Mouse (Mus musculus): ENCODE data around the gene Sgms2. TPM values are rescaled to one million over a fixed set of nuclear protein-coding genes. Genes with fewer than 3 reads are reported as not detected.
"Not testable (repeated sequence)": the region's sequence is repeated elsewhere in the genome, so short reads cannot be mapped to it uniquely, and the experiment has no call there.

The Sgms2 gene
- total RNA-seq, 2 experiments from 2014 or later: 1.4 to 5.1 TPM

GRCm38 (mm10) chr3:131367452-131367851 lies 123.8 kb downstream of the Sgms2 start:
- intact Hi-C loops (cut with DNase I): no loop called here

GRCm38 (mm10) chr3:131364632-131365446 lies 126.4 kb downstream of the Sgms2 start:
- intact Hi-C loops (cut with DNase I): no loop called here
- DNase-seq (ENCODE audit: extremely low spot score in 1 of 2, low spot score in 2 of 2): peak in 1 of 2 experiments; percentile 31

More at GRCm38 (mm10) chr3:131367452-131367851, 123.8 kb downstream of the Sgms2 start:
- DNase-seq (ENCODE audit: extremely low spot score in 1 of 2, low spot score in 2 of 2): no peak

GRCm38 (mm10) chr3:131364194-131364593 lies 127.0 kb downstream of the Sgms2 start:
- intact Hi-C loops (cut with DNase I): no loop called here
- DNase-seq (ENCODE audit: extremely low spot score in 1 of 2, low spot score in 2 of 2): no peak

GRCm38 (mm10) chr3:131363602-131364001 lies 127.6 kb downstream of the Sgms2 start:
- intact Hi-C loops (cut with DNase I): no loop called here
- DNase-seq (ENCODE audit: extremely low spot score in 1 of 2, low spot score in 2 of 2): peak in 1 of 2 experiments; percentile 32

- DNase-seq (ENCODE audit: extremely low spot score in 1 of 2, low spot score in 2 of 2): no peak
- intact Hi-C loops (cut with DNase I): no loop called here
These were observed 129.3 kb downstream of the Sgms2 start for GRCm38 (mm10) chr3:131361960-131362359.

- intact Hi-C loops (cut with DNase I): no loop called here
- DNase-seq (ENCODE audit: extremely low spot score in 1 of 2, low spot score in 2 of 2): no peak
These were observed 132.2 kb downstream of the Sgms2 start for GRCm38 (mm10) chr3:131359011-131359410.

- no peak for DNase-seq (ENCODE audit: extremely low spot score in 1 of 2, low spot score in 2 of 2)
- intact Hi-C loops (cut with DNase I): no loop called here
These were observed 133.0 kb downstream of the Sgms2 start for GRCm38 (mm10) chr3:131358205-131358604.

GRCm38 (mm10) chr3:131357643-131358042 lies 133.6 kb downstream of the Sgms2 start:
- intact Hi-C loops (cut with DNase I): no loop called here
- DNase-seq (ENCODE audit: extremely low spot score in 1 of 2, low spot score in 2 of 2): no peak

GRCm38 (mm10) chr3:131356026-131356425 lies 135.2 kb downstream of the Sgms2 start:
- intact Hi-C loops (cut with DNase I): no loop called here
- DNase-seq (ENCODE audit: extremely low spot score in 1 of 2, low spot score in 2 of 2): no peak

GRCm38 (mm10) chr3:131350539-131350938 lies 140.7 kb downstream of the Sgms2 start:
- intact Hi-C loops (cut with DNase I): no loop called here
- no peak for DNase-seq (ENCODE audit: extremely low spot score in 1 of 2, low spot score in 2 of 2)

- intact Hi-C loops (cut with DNase I): no loop called here
- DNase-seq (ENCODE audit: extremely low spot score in 1 of 2, low spot score in 2 of 2): no peak
These were observed 142.2 kb downstream of the Sgms2 start for GRCm38 (mm10) chr3:131349013-131349412.

- intact Hi-C loops (cut with DNase I): no loop called here
- DNase-seq (ENCODE audit: extremely low spot score in 1 of 2, low spot score in 2 of 2): no peak
These were observed 142.6 kb downstream of the Sgms2 start for GRCm38 (mm10) chr3:131348579-131348950.

GRCm38 (mm10) chr3:131347831-131348578 lies 143.2 kb downstream of the Sgms2 start:
- intact Hi-C loops (cut with DNase I): no loop called here
- DNase-seq (ENCODE audit: extremely low spot score in 1 of 2, low spot score in 2 of 2): peak in 1 of 2 experiments; percentile 30

- DNase-seq (ENCODE audit: extremely low spot score in 1 of 2, low spot score in 2 of 2): no peak
- intact Hi-C loops (cut with DNase I): no loop called here
These were observed 145.3 kb downstream of the Sgms2 start for GRCm38 (mm10) chr3:131345903-131346302.

GRCm38 (mm10) chr3:131343311-131343710 lies 147.9 kb downstream of the Sgms2 start:
- intact Hi-C loops (cut with DNase I): no loop called here
- DNase-seq (ENCODE audit: extremely low spot score in 1 of 2, low spot score in 2 of 2): no peak

GRCm38 (mm10) chr3:131340885-131341284 lies 150.3 kb downstream of the Sgms2 start:
- intact Hi-C loops (cut with DNase I): no loop called here
- no peak for DNase-seq (ENCODE audit: extremely low spot score in 1 of 2, low spot score in 2 of 2)

GRCm38 (mm10) chr3:131339280-131339679 lies 151.9 kb downstream of the Sgms2 start:
- intact Hi-C loops (cut with DNase I): no loop called here
- peak in 1 of 2 experiments; percentile 47 for DNase-seq (ENCODE audit: extremely low spot score in 1 of 2, low spot score in 2 of 2)

- intact Hi-C loops (cut with DNase I); DNase-seq (ENCODE audit: extremely low spot score in 1 of 2, low spot score in 2 of 2): not testable (repeated sequence)
These were observed 153.5 kb downstream of the Sgms2 start for GRCm38 (mm10) chr3:131337749-131338148.

- intact Hi-C loops (cut with DNase I): no loop called here
- DNase-seq (ENCODE audit: extremely low spot score in 1 of 2, low spot score in 2 of 2): no peak
These were observed 154.6 kb downstream of the Sgms2 start for GRCm38 (mm10) chr3:131336629-131337028.

GRCm38 (mm10) chr3:131335117-131335547 lies 156.1 kb downstream of the Sgms2 start:
- no peak for DNase-seq (ENCODE audit: extremely low spot score in 1 of 2, low spot score in 2 of 2)
- intact Hi-C loops (cut with DNase I): no loop called here

Data from left cerebral cortex, postnatal 10 days (tissue).